Mouse (Mus musculus) forebrain, embryonic 11.5 days (tissue): ENCODE measurements around the gene Tph1. TPM values are rescaled to one million over a fixed set of nuclear protein-coding genes. Genes with fewer than 3 reads are reported as not detected.
A peak's percentile ranks its signal among the peaks of the same experiment; 100 is the strongest.

Source experiments
- ATAC-seq: fragments of 200-750 bp; cut with Nextera tagmentation; replicated peaks from 2 replicates; pipeline ENCODE4 v1.8.0; 2017; ENCODE audit warnings: moderate TSS enrichment; ENCODE audit not compliant: low FRiP score
- DNase-seq: peaks from one replicate; pipeline ENCODE4 v3.0.0-alpha.2; 2017; ENCODE audit warnings: low spot score
- H3K27ac ChIP-seq: fragments of 300-500 bp; sonication (generic); 2 replicates; pipeline ENCODE4 v1.5.1; 2014; ENCODE audit warnings: low read depth, low read length
- H3K27me3 ChIP-seq: fragments of 300-500 bp; sonication (generic); 2 replicates; pipeline ENCODE4 v1.6.1; 2014; ENCODE audit warnings: mild to moderate bottlenecking, low read length, mixed read lengths; ENCODE audit not compliant: control insufficient read depth, insufficient read depth
- H3K36me3 ChIP-seq: fragments of 300-500 bp; sonication (generic); 2 replicates; pipeline ENCODE4 v1.6.1; 2014; ENCODE audit warnings: mild to moderate bottlenecking, low read length, moderate library complexity, mixed read lengths; ENCODE audit not compliant: control insufficient read depth, insufficient read depth
- H3K4me1 ChIP-seq: fragments of 300-500 bp; sonication (generic); replicated peaks from 2 replicates; pipeline ENCODE4 v1.6.1; 2014; ENCODE audit warnings: low read length, mixed read lengths; ENCODE audit not compliant: control insufficient read depth, insufficient read depth
- H3K4me2 ChIP-seq: fragments of 300-500 bp; sonication (generic); 2 replicates; pipeline ENCODE4 v1.6.1; 2014; ENCODE audit warnings: low read depth, mild to moderate bottlenecking, low read length, moderate library complexity, mixed read lengths; ENCODE audit not compliant: severe bottlenecking
- H3K4me3 ChIP-seq: fragments of 300-500 bp; sonication (generic); 2 replicates; pipeline ENCODE4 v1.5.1; 2014; ENCODE audit warnings: low read depth, low read length
- H3K9ac ChIP-seq: fragments of 300-500 bp; sonication (generic); 2 replicates; pipeline ENCODE4 v1.6.1; 2014; ENCODE audit warnings: low read length
- H3K9me3 ChIP-seq: fragments of 300-500 bp; sonication (generic); 2 replicates; pipeline ENCODE4 v1.6.1; 2016; ENCODE audit warnings: low read length, mixed read lengths; ENCODE audit not compliant: control insufficient read depth
- WGBS: fragments of 180-500 bp; shearing (Covaris S2); extraction: QIAGEN DNeasy Blood & Tissue Kit; methylation state at CpG from one replicate; pipeline ENCODE4 v1.1.7; 2014; 5-methylcytosine and 5-hydroxymethylcytosine counted together
- polyA plus RNA-seq: library from polyadenylated mRNA; unstranded; fragments of >200 nt; fragmentation: Nextera tagmentation; extraction: Ambion mirVana; gene quantifications from 2 replicates; pipeline ENCODE4 v1.2.1, GENCODE M21; 2014

The Tph1 gene
- 0.13 and 0.19 TPM in 2 replicates for polyA plus RNA-seq

- ATAC-seq = no peak
- Histone ChIP-seq H3K4me1 (no peaks in the 10 kb centered on the region; the same call in 1 of the 2 replicates), H3K4me3 (no peak within 1 kb of the TSS), H3K4me2 (no peak within 1 kb of the TSS), H3K27me3 (peaks cover under 1% of the 10 kb centered on the region; the same call in 1 of the 2 replicates), H3K27ac (no peak within 1 kb of the TSS), H3K9me3 (no peaks in the 10 kb centered on the region), H3K9ac (no peak within 1 kb of the TSS), H3K36me3 (no peaks in the 10 kb centered on the region)
- DNase-seq = no peak
- 65% methylated on average over 9 of the region's 10 CpGs for WGBS
These were observed at the start of gene Tph1 for GRCm38 (mm10) chr7:46672160-46672672. Gene Tph1, minus strand, starts transcription at chr7:46672537.

GRCm38 (mm10) chr7:46720460-46720859 is 48.1 kb upstream of the Tph1 start:
- Histone ChIP-seq H3K9me3 (no peaks in the 10 kb centered on the region), H3K27me3 (no peaks in the 10 kb centered on the region), H3K4me2 (no peak overlapping the region), H3K4me1 (no peaks in the 10 kb centered on the region), H3K9ac (no peak overlapping the region), H3K27ac (no peak overlapping the region), H3K36me3 (no peaks in the 10 kb centered on the region), H3K4me3 (no peak overlapping the region)
- 81% methylated on average over 9 of the region's 9 CpGs for WGBS
- DNase-seq (no peak), ATAC-seq (no peak)

GRCm38 (mm10) chr7:46719526-46719925 is 47.2 kb upstream of the Tph1 start:
- Histone ChIP-seq H3K4me1 (no peaks in the 10 kb centered on the region), H3K9me3 (no peaks in the 10 kb centered on the region), H3K36me3 (no peaks in the 10 kb centered on the region), H3K4me3 (no peak overlapping the region), H3K9ac (no peak overlapping the region), H3K27me3 (no peaks in the 10 kb centered on the region), H3K4me2 (no peak overlapping the region), H3K27ac (no peak overlapping the region)
- DNase-seq = no peak
- 83% methylated on average over 7 of the region's 7 CpGs for WGBS
- ATAC-seq = no peak

GRCm38 (mm10) chr7:46718591-46719270 is 46.4 kb upstream of the Tph1 start:
- DNase-seq (no peak), ATAC-seq (no peak)
- Histone ChIP-seq H3K27me3 (no peaks in the 10 kb centered on the region), H3K27ac (no peak overlapping the region), H3K4me2 (no peak overlapping the region), H3K9me3 (no peaks in the 10 kb centered on the region), H3K36me3 (no peaks in the 10 kb centered on the region), H3K4me3 (no peak overlapping the region), H3K4me1 (no peaks in the 10 kb centered on the region), H3K9ac (no peak overlapping the region)
- 89% methylated on average over 7 of the region's 7 CpGs for WGBS

GRCm38 (mm10) chr7:46716897-46717296 is 44.6 kb upstream of the Tph1 start:
- no peak overlapping the region for H3K27ac ChIP-seq
- DNase-seq (no peak), ATAC-seq (no peak)
- H3K27me3 ChIP-seq = no peaks in the 10 kb centered on the region
- no peak overlapping the region for H3K4me3 ChIP-seq
- H3K9ac ChIP-seq = no peak overlapping the region
- no peaks in the 10 kb centered on the region for H3K4me1 ChIP-seq
- H3K36me3 ChIP-seq = no peaks in the 10 kb centered on the region
- no peak overlapping the region for H3K4me2 ChIP-seq
- no peaks in the 10 kb centered on the region for H3K9me3 ChIP-seq
- WGBS = 75% methylated on average over 5 of the region's 5 CpGs

GRCm38 (mm10) chr7:46715600-46715999 is 43.3 kb upstream of the Tph1 start, which contains the start of gene Saa3:
Gene Saa3, minus strand, starts transcription at chr7:46715700.
- no peaks in the 10 kb centered on the region for H3K4me1 ChIP-seq
- no peak within 1 kb of the TSS for H3K4me3 ChIP-seq
- H3K27me3 ChIP-seq = no peaks in the 10 kb centered on the region
- H3K4me2 ChIP-seq = no peak within 1 kb of the TSS
- H3K9ac ChIP-seq = no peak within 1 kb of the TSS
- no peak for DNase-seq
- 90% methylated on average over 5 of the region's 5 CpGs for WGBS
- no peaks in the 10 kb centered on the region for H3K9me3 ChIP-seq
- H3K36me3 ChIP-seq = no peaks in the 10 kb centered on the region
- no peak for ATAC-seq
- no peak within 1 kb of the TSS for H3K27ac ChIP-seq

GRCm38 (mm10) chr7:46714518-46714917 is 42.2 kb upstream of the Tph1 start:
- no peak overlapping the region for H3K27ac ChIP-seq
- no peaks in the 10 kb centered on the region for H3K36me3 ChIP-seq
- H3K4me2 ChIP-seq = no peak overlapping the region
- H3K9me3 ChIP-seq = no peaks in the 10 kb centered on the region
- H3K4me1 ChIP-seq = no peaks in the 10 kb centered on the region
- no peaks in the 10 kb centered on the region for H3K27me3 ChIP-seq
- H3K4me3 ChIP-seq = no peak overlapping the region
- whole genome bisulfite sequencing = 29% methylated on average over 6 of the region's 6 CpGs
- no peak overlapping the region for H3K9ac ChIP-seq
- ATAC-seq = no peak
- DNase-seq = peak; percentile 67

GRCm38 (mm10) chr7:46712250-46712649 is 39.9 kb upstream of the Tph1 start:
- no peak for ATAC-seq
- WGBS = 83% methylated on average over 6 of the region's 6 CpGs
- no peak overlapping the region for H3K4me2 ChIP-seq

GRCm38 (mm10) chr7:46710390-46710844 is 38.1 kb upstream of the Tph1 start, which contains the start of gene Saal1:
Gene Saal1, minus strand, starts transcription at chr7:46710680.
- ATAC-seq = peak; percentile 98
- Histone ChIP-seq H3K9ac (peak within 1 kb of the TSS; percentile 91), H3K4me1 (no peaks in the 10 kb centered on the region), H3K9me3 (no peaks in the 10 kb centered on the region), H3K4me3 (peak within 1 kb of the TSS; percentile 88), H3K4me2 (peak within 1 kb of the TSS; percentile 47), H3K27ac (peak within 1 kb of the TSS; percentile 12; the same call in 1 of the 2 replicates), H3K36me3 (peaks cover 3% of the 10 kb centered on the region), H3K27me3 (no peaks in the 10 kb centered on the region)
- WGBS = under 1% methylated on average over 36 of the region's 38 CpGs
- peak; percentile 98 for DNase-seq

More at GRCm38 (mm10) chr7:46712250-46712649, 39.9 kb upstream of the Tph1 start:
- H3K27ac ChIP-seq = no peak overlapping the region
- no peak overlapping the region for H3K9ac ChIP-seq
- no peak overlapping the region for H3K4me3 ChIP-seq
- DNase-seq = no peak
- no peaks in the 10 kb centered on the region for H3K4me1 ChIP-seq
- no peaks in the 10 kb centered on the region; the same call in 1 of the 2 replicates for H3K36me3 ChIP-seq
- H3K9me3 ChIP-seq = no peaks in the 10 kb centered on the region
- no peaks in the 10 kb centered on the region for H3K27me3 ChIP-seq
